Mouse (Mus musculus) ZHBTc4 (cell line): ENCODE data around the gene Abca1.

Experiments
- DNase-seq: peaks from one replicate; pipeline ENCODE4 v3.0.0-alpha.2; 2011; ENCODE audit warnings: low read depth, low spot score

Abca1 gene

DNA sequence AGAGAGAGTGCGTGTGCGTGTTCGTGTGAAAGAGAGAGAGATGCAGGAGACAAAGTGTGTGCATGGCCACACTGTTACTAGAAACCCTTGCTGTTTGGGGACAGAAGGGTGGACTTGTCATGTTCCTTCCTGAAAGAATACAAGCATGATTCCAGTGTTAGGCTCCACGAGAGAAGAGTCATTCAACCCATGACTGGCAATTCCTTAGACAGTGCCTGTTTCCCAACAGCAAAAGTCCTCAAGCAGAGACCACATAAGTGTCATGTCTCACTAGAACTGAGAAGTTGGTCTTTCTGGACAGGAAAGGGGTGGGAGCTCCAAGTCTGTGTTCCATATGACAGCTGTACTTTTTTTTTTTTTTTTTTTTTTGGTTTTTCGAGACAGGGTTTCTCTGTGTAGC is 10.1 kb downstream of the Abca1 start:
- no peak for DNase-seq

DNA sequence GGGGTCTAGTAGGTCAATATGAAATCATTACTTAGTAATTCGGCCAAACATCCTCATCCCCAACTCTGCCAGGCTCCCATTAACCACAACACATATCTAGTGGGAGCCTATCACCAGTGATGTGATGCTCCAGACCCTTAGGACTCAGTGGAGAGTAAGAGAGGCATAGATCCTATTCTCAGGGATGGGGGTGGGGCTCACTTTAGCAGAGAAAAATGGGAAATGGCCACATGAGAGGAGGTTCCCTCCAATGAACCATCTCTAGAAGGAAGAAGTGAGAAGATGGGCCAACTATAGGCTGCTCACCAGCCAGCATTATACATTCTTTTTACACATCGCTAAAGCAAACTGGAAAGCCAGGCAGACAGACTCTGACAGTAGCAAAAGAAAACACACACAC is 10.9 kb downstream of the Abca1 start:
- DNase-seq, result no peak

GRCm38 (mm10) chr4:53147454-53147853 is 12.2 kb downstream of the Abca1 start:
- peak; percentile 44 for DNase-seq

DNA sequence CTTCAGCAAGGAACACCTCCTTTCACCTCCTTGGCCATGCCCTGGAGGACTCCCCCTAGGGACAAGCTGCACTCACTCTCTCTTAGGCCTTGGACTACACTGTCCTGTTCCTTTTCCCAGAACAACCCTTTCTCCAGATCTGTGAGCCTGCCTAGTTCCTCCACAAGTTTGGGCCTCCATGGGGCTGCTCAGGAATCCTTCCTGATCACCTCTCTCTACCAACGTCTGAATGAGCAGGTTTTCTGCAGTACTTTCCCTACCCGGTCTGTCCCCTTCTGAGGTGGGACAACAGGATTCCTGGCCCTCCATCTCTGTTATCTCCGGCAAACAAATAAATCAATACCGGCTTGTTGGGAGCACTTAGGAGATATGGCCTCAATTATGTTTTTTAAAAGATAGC is 12.6 kb downstream of the Abca1 start:
- DNase-seq, result no peak

GRCm38 (mm10) chr4:53146227-53146949 is 13.3 kb downstream of the Abca1 start:
- no peak for DNase-seq

DNA sequence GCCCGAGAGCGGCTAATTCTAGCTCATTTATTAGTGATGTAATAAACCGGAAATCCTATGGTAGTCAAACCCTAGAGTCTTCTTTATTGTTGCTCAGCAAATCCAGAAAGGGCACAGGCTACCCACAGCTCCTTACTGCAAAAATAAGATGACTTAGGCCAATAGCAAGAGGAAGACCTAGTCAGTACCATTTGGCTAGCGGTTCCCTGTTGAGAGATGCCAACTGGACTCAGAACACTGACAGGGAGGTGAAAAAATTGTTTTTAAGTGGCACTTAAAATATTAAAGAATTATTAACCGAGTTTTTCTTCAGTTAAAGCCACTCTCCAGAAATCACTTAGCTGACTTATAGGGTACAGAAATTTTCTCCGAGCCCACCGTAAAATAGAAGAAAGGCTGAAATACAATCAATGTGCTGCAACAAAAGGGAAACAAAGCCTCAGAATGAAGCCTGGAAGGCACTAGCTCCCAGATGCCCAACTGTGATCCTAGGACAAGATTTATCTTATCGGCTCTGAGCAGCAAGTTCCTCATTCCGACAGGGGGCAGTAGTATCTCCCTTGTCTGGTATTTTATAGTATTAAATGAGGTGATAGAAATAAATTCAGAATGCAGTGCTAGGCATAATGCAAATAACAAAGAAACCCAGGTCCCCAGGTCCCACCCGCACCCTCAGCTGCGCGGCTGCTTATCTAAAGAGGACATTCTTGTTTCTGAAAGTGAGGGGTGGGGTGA is 14.1 kb downstream of the Abca1 start:
- DNase-seq, result peak; percentile 44

DNA sequence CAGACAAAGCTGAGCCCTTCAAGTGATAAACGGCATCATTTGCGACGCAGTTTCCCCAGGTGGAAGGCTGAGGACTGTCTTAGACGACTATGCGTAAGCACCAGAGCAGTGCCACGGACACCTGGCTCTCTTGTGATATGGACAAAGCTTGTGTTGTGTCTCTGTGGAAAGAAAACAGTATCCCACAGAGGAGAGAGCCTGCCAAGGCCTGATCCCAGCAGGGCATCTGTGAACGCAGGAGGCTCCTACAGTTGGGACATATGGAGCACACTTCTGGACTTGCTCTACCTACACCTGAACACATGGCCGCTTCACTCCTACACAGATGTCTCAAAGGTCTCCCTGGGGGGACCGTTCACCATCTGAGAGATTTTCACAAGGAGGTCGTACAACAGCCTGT is 15.1 kb downstream of the Abca1 start:
- DNase-seq, result no peak

DNA sequence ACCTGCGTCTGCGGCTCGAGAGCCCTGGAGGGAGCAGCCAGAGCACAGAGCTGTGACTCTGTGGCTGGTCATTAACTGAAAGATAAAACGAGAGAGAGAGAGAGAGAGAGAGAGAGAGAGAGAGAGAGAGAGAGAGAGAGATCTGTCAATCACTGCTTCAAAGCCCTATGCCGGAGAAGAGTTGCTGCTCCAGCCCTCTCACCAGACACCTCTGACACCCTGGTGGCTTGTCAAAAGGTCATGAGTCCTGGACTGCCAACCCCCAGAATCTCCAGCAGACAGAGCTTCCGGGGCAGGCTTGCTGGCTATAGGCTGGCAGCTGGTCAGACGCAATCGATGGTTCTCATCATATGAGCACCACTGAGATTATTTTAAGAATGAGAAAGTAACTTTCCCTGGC is 15.7 kb downstream of the Abca1 start:
- DNase-seq, result no peak

DNA sequence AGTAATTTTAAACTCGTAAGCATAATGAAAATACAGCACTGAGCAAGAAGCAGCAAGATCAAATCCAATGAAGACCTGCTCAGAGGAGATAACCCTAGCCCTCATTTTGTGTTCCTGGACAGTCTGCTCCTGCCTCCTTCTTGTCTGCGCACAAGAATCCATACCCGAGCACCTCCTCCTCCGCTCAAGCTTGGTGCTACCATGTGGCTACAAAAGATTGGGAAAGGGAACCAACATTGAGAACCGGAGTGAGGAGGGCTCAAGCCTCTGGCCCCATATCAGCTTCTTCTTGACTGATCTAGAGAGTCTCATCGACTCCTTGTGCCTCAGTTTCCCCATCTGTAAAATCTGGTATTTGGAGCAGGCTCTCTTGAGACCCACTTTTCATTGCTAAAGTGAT is 19.0 kb downstream of the Abca1 start:
- DNase-seq, result no peak

GRCm38 (mm10) chr4:53139495-53139894 is 20.2 kb downstream of the Abca1 start:
- no peak for DNase-seq

GRCm38 (mm10) chr4:53138974-53139373 is 20.7 kb downstream of the Abca1 start:
- DNase-seq, result no peak

- no peak for DNase-seq
Measured at GRCm38 (mm10) chr4:53137087-53137486, 22.6 kb downstream of the Abca1 start.

- DNase-seq, result no peak
Measured at GRCm38 (mm10) chr4:53134816-53135215, 24.9 kb downstream of the Abca1 start.

DNA sequence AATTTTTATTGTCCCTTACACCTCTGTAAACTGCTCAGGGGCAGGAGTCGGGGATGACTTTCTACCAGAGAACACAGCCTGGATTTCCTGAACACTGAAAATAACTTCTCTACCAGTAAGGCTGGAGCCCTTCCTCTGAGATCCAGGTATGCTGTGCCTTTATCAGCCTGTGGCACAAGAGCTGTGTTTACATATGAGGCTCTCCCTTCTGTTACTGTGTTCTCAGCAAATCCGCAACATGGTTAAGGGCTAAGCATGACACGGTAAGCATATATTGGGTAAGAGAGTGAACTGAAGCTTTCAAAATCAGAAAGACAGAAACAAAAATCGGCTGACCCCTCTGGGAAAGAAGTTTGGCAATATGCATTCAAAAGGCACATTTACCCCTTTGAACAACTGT is 25.7 kb downstream of the Abca1 start:
- DNase-seq, result no peak

DNA sequence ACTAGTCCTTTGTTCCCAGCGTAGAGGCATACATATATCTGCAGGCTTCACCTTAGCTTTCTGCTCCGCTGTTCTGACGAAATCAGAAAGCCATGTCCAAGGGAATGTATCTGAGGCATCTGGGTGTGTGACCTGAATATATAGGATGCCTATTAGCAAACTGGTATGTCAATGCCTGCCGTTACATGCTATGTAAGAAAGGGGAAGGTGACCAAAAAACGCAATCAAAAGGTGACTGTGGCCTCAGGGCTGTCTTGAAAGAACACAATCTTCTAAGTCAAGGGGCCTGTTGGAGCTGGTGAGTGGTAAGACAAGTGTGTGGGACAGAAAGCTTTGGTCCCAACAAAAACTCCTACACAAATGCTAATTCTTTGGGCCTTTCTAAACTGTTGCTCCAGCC is 28.2 kb downstream of the Abca1 start:
- DNase-seq, result no peak

- no peak for DNase-seq
Measured at GRCm38 (mm10) chr4:53130622-53131517, 28.8 kb downstream of the Abca1 start.

- DNase-seq, result no peak
Measured at GRCm38 (mm10) chr4:53129716-53130301, 29.9 kb downstream of the Abca1 start.

DNA sequence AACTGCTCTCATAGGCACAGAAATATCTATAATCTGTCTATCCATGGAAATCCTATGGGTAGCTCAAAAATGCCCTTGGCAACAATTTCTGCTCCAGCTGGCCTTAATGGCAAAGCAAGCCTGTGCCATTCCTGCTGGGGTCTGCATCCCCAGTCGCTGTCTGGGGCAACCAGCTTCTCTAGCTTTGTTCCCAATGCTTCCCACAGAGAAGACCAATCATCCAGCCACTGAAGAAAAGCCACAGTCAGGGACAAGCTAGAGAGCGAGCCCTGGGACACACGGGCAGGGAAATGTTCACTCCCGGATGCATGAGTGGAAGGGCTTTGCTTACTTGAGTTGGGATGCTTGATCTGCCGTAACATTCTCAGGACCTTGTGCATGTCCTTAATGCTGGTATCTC is 32.4 kb downstream of the Abca1 start:
- no peak for DNase-seq

DNA sequence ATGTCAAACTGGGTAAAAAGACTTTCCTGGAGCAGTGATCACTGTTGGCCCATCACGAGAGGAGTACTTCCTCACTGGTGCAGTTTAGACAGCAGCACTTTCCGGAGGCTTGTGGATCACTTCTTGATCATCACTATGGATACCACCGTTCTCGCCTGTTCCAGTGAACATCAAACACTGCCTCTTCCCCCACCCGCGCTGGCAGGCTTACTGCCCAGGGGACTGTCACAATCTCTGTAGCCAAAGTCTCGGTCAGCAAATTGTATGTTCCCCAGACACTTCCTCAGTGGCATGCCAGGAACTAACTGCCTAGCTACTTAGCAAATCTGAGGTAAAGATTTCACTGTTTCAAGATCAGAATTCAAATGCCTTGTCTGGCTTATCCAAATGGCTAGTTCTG is 32.9 kb downstream of the Abca1 start:
- no peak for DNase-seq

- no peak for DNase-seq
Measured at GRCm38 (mm10) chr4:53124837-53125490, 34.7 kb downstream of the Abca1 start.

GRCm38 (mm10) chr4:53122310-53122709 is 37.4 kb downstream of the Abca1 start:
- no peak for DNase-seq
